Mouse (Mus musculus): ENCODE measurements around the gene Asb11.

GRCm38 (mm10) chrX:164439462-164439861 is 2.7 kb downstream of the Asb11 start:
- TF ChIP-seq CTCF (IDR thresholded peaks at IDR 0.05; ENCODE audit: low read depth) (no peak), EP300 (optimal IDR thresholded peaks at IDR 0.05) (no peak)

Measured in stomach, postnatal 0 days (tissue).